Mouse (Mus musculus) heart, postnatal 0 days (tissue): Measurements from ENCODE around the gene Tmem72.

Experiments
- CTCF ChIP-seq: IDR thresholded peaks from 2 replicates; pipeline ENCODE4 v1.5.1; 2016; ENCODE audit warnings: antibody characterized with exemption, control low read depth, low read depth
- EP300 ChIP-seq: IDR thresholded peaks from 2 replicates; pipeline ENCODE4 v1.6.1; 2016; ENCODE audit warnings: antibody characterized with exemption, low read depth

DNA sequence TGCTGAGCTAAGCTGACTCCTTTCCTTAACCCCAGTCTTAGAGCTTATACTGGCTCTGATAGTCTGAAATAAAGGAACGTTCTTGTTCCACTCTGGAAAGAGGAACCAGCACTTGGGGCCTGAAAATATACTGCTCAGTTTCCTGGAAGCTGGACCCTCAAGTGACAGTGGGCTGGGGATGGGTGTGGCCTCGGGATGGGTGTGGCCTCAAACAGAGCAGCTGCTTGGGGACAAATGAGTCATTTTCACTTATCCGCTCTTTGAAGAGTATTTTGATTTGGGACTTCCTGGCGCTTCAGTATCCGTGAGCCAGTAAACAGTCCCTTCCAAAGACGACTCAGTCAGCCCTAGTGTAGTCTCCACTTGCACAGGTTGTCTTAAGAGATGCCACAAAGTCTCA lies 34.4 kb downstream of the Tmem72 start:
- TF ChIP-seq CTCF, result no peak
- no peak for TF ChIP-seq EP300
